Mouse (Mus musculus) common myeloid progenitor, adult 5-6 weeks (primary cell): ENCODE data around the gene Ugt1a5. TPM values are rescaled to one million over a fixed set of nuclear protein-coding genes. Genes with fewer than 3 reads are reported as not detected.

Source experiments
- ATAC-seq: replicated peaks from 2 replicates; pipeline ENCODE4 v1.8.0; 2016; ENCODE audit warnings: low read depth, mild to moderate bottlenecking, moderate TSS enrichment, inconsistent platforms; ENCODE audit not compliant: poor library complexity, severe bottlenecking
- total RNA-seq: library from RNA; stranded (forward); fragments of 200-1000, 187-1606 nt; gene quantifications from 2 replicates; pipeline ENCODE4 v1.2.3, GENCODE M21; 2017

Gene Ugt1a5
- total RNA-seq, 1 experiment from 2014 or later: 0.41 TPM

- no peak for ATAC-seq
These were observed 68.8 kb downstream of the Ugt1a5 start for GRCm38 (mm10) chr1:88234646-88235045.

- no peak for ATAC-seq
These were observed 69.5 kb downstream of the Ugt1a5 start for GRCm38 (mm10) chr1:88235046-88235893.

GRCm38 (mm10) chr1:88235894-88236415, 70.1 kb downstream of the Ugt1a5 start:
- ATAC-seq: no peak

- no peak for ATAC-seq
These were observed 71.5 kb downstream of the Ugt1a5 start for GRCm38 (mm10) chr1:88237311-88237710.

GRCm38 (mm10) chr1:88238771-88239170, 73.0 kb downstream of the Ugt1a5 start:
- ATAC-seq: no peak

GRCm38 (mm10) chr1:88240072-88240471, 74.3 kb downstream of the Ugt1a5 start:
- ATAC-seq: no peak

GRCm38 (mm10) chr1:88240579-88240978, 74.8 kb downstream of the Ugt1a5 start:
- ATAC-seq: no peak

- no peak for ATAC-seq
These were observed 78.0 kb downstream of the Ugt1a5 start for GRCm38 (mm10) chr1:88243861-88244260.

- no peak for ATAC-seq
These were observed 80.1 kb downstream of the Ugt1a5 start for GRCm38 (mm10) chr1:88245881-88246280.

GRCm38 (mm10) chr1:88246386-88246785, 80.6 kb downstream of the Ugt1a5 start:
- ATAC-seq: no peak

- no peak for ATAC-seq
These were observed 81.8 kb downstream of the Ugt1a5 start for GRCm38 (mm10) chr1:88247660-88248059.

- peak; percentile 10; the same call in 1 of the 2 replicates for ATAC-seq
These were observed 82.8 kb downstream of the Ugt1a5 start for GRCm38 (mm10) chr1:88248658-88249057.

GRCm38 (mm10) chr1:88249596-88249995, 83.8 kb downstream of the Ugt1a5 start:
- no peak for ATAC-seq

- ATAC-seq: no peak
These were observed 84.2 kb downstream of the Ugt1a5 start for GRCm38 (mm10) chr1:88250023-88250422.

GRCm38 (mm10) chr1:88253106-88253505, 87.3 kb downstream of the Ugt1a5 start:
- 0 out of 2 replicates have a peak, but pooled peaks have one; percentile 9 for ATAC-seq

GRCm38 (mm10) chr1:88253540-88253939, 87.7 kb downstream of the Ugt1a5 start:
- no peak for ATAC-seq

- ATAC-seq: no peak
These were observed 89.1 kb downstream of the Ugt1a5 start for GRCm38 (mm10) chr1:88254793-88255465.

- no peak for ATAC-seq
These were observed 89.7 kb downstream of the Ugt1a5 start for GRCm38 (mm10) chr1:88255466-88255857.

GRCm38 (mm10) chr1:88255989-88256754, 90.4 kb downstream of the Ugt1a5 start:
- no peak for ATAC-seq

GRCm38 (mm10) chr1:88256886-88257663, 91.3 kb downstream of the Ugt1a5 start:
- ATAC-seq: no peak
